Mouse (Mus musculus): Measurements from ENCODE around the gene Olfr2. TPM values are rescaled to one million over a fixed set of nuclear protein-coding genes. Genes with fewer than 3 reads are reported as not detected.
"Not testable (repeated sequence)": the region's sequence is repeated elsewhere in the genome, so short reads cannot be mapped to it uniquely, and the experiment has no call there.

The Olfr2 gene
- total RNA-seq (2021): not detected
- long read RNA-seq, experiment 1: 0 reads
- long read RNA-seq, experiment 2: 0 reads

DNA sequence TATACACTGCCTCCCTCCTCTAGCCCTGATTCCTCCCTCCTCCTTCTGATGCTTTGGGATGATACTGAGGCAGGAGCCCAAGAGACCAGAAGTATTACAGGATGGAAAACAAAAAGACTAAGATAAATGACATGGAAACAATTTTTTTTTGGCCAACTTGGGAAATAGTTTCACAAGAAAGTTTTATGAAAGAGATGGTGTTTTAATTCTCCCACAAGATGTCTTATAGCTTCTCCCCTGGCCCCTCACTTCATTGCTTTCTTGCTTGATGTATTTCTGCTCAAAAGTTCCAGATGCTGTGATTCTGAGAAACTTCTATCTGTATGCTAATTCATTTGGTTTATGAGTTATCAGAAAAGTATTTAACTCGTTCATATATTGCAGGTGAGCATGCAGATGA is at the start of gene Olfr2:
Gene Olfr2 (minus strand): TSS at position 101 of the 400 bp plus-strand sequence.
- no peak for DNase-seq (ENCODE audit: low spot score in 2 of 2)

DNA sequence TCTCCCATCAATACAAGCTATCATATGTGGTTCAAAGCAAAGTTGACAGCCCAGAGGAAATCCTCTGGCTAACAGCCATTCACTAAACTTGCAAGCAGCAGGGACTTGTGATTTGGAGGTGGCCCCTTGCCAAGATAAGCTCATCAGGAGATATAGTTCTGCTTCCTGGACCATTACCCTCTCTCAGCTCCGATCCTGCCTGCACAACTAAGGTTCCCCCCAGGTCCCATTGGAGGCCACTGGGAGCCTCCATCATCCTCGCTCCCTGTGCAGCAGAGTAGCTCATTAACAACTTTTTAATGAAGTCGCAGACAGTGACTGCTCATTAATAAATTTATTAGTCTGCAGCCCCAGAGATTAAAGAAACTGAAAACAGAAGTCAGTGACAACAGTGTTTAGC is 41.7 kb upstream of the Olfr2 start:
- no peak for DNase-seq (ENCODE audit: low spot score in 2 of 2)

DNA sequence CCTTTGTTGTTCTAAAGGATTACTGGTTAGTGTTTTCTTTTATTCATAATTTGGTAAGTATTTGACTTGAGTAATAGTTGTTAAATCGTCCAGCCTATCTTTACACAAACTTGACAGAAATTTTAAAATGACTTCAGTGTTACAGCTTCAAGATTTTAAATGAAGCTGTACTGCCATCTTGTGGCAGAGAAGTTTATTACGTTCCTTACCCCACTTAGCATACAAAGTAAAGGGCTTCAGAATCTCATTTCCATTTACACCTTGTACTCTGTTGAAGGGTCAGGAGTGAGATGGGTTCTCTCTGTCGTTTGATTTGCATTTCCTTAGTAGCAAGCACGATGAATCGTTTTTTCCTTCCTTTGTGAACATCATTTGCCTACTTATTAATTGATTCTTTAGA is 40.0 kb upstream of the Olfr2 start:
- peak in 1 of 2 experiments; percentile 12 for DNase-seq (ENCODE audit: low spot score in 2 of 2)

DNA sequence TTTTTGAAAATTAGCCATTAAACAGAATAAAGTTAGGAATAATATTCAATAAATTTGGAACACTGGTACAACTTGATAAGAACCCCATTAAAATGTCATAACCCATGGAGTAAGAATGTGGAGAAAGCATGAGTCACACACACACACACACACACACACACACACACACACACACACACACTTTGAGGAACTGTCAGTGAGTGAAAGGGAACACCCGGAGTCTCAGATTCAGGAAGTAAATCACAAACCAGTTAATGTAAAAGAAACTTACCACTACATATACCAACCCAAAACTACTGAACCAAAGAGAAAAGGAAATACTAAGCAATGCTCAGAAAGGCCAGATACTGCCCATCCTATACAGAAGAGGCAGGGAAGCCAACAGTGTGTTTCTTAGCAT is 38.5 kb upstream of the Olfr2 start:
- DNase-seq (ENCODE audit: low spot score in 2 of 2): no peak

DNA sequence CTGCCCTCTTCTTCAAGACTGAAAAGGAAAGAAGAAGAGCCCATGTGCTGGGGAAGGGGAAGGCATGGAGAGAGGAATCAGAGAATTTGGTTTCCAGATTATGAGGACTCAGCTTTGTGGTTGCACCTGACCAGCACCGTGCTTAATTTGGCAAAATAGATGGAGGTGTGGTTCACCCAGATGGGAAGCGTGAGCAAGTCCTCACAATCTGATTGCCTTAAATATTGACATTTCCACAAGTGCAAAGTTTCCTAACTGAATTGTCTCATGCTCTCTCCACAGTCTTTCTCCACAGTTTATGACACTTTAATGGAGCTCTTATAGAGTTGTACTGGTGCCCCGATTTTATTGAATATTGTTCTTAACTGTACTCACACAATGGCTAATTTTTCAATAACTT is 37.3 kb upstream of the Olfr2 start:
- DNase-seq (ENCODE audit: low spot score in 2 of 2): no peak

DNA sequence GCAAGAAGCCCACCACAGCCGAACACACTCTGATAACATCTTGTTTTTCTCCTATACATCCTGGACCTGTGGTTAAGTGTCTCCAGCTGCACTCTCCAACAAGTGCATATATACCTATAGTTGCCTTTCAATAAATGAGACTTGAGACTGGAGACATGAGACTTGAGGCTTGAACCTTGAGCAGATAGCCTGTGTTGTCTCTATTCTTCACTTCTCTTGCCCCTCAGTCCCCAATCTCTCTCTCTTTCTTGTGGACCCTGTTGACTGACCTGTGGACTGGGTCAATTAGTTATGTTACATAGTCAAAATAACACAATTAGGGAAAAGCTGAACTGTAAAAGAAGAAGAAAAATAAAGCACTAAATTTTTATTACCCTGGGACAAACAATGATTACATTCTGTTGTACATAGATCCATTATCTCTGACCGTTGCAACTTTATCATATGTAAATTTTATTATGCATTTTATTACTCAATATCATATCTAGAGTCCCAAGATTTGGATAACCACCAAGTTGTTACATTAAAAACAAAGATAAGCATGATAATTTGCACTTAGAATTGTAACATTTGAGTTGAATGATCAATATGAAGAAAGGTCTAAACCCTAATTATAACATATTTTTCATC is 34.2 kb upstream of the Olfr2 start:
- no peak for DNase-seq (ENCODE audit: low spot score in 2 of 2)

DNA sequence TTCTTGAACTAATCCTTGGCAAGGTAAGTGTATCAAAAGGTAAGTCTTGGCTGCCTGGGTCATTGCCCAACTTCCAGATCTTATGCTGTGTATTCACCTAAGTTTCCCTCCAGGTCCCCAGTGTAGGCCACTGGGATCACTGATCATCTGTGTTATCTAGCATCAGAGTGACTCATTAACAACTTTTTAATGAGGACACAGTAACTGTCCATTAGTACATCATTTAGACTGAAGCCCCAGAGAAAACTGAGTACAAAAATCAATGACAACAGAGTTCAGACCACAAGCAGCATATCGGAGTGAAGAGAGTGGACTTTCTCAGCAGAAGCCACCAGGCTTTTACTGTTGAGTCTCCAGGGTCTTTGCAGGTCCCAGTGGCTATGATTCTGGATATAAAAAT is 25.0 kb upstream of the Olfr2 start, which contains the start of gene Olfr713:
Gene Olfr713 (plus strand): TSS at position 301 of the 400 bp plus-strand sequence.
- no peak for DNase-seq (ENCODE audit: low spot score in 2 of 2)

DNA sequence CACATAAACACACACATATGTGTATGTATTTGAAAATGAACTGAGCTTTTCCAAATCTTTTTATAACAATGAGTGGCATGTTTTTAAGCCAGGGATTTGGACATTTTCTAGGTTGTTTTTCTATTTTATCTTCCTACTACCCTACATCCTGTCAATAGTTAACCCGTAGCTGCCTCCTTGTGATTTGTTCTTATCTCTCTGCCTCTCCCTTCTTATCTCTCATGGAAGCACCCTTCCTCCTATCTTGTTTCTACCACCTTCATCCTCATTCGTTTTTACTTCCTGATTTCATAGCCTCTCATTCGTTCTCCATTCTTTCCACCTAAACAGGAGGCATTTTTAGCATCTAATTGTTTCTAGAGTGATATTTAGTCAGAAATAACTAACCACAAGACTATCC is 1.7 kb downstream of the Olfr2 start:
- DNase-seq (ENCODE audit: low spot score in 2 of 2): no peak

DNA sequence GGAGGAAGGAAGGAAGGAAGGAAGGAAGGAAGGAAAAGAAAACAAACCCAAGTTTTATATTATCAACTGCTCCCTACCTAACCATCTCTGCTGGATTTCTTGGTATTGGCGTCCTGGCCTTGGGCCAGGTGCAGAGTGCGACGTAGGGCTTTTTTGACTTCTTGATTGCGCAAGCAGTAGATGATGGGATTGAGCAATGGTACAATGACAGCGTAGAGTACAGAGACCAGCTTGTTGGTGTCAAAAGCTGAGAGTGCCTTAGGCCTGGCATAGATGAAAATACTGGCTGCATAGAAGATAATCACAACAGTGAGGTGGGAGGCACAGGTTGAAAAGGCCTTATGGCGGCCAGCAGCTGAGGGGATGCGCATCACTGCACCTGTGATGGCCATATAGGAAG is 5.1 kb downstream of the Olfr2 start:
- no peak for DNase-seq (ENCODE audit: low spot score in 2 of 2)

DNA sequence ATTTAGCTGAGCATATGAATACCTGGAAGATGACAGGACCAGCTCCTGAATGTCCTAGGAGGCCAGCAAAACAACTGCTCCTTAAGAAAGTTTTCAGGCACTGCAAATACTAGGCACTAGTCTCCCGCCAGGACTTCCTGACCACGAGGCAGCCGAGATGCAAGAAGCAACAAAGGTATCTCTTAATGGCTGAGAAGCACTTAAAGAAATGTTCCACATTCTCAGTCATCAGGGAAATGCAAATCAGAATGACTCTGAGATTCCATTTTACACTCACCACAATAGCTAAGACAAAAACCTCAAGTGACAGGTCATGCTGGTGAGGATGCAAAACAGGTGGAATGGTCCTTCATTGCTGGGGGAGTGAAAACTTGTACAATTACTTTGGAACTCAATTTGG is 20.6 kb downstream of the Olfr2 start:
- no peak for DNase-seq (ENCODE audit: low spot score in 2 of 2)

DNA sequence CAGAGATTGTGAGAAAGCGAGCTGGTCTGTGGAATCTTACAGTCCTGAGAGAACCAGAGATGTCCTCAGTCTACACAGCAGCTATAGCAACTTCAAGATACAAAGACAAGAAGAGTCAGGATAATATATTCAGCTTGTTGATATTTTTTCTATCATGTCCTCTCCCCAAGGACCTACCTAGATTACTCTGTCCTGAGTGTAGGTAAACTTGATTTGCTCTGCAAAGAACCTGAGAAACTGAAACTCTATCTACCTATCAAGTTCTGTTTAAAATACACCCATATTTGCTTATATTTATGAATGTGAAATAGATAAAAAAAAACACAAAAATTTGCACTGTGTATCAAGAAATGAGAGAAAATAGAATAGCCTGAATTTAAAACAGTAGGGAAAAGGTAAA is 30.5 kb downstream of the Olfr2 start, which contains the start of gene Olfr711:
Gene Olfr711 (minus strand): TSS at position 101 of the 400 bp plus-strand sequence.
- DNase-seq (ENCODE audit: low spot score in 2 of 2): no peak

DNA sequence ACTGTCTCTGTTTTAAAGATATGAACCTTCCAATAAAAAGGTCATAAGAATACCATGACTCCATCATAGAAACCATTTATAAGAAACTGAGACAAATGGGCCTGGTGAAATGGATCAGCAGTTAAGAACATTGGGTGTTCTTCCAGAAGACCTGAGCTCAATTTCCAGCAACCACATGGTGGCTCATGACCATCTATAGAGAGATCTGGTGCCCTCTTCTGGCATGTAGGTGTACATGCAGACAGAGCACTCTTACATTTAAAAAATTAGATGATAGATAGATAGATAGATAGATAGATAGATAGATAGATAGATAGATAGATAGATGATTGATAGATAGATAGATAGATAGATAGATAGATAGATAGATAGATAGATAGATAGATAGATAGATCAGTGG is 38.4 kb downstream of the Olfr2 start:
- not testable (repeated sequence) for DNase-seq (ENCODE audit: low spot score in 2 of 2)

DNA sequence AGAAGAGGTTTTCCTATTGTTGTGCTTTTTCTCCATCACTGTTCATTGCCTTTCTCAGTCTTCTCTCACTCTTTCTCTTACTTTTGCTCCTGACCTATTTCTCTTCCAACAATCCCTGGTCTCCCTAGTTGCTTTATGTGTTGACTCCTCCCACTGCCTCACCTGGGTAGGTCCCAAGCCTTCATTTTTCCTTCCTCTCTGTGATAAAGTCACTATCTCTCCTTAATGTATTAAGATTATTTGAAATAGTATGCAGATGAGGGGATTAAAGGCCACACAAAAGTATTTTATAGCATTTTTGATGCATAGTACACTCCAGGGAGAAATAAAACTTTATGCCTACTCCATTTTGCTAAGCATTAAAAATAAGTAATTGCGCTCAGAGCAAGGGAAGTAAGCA is 42.0 kb downstream of the Olfr2 start, which contains the start of gene Olfr6:
Gene Olfr6 (minus strand): TSS at position 101 of the 400 bp plus-strand sequence.
- DNase-seq (ENCODE audit: low spot score in 2 of 2): no peak

DNA sequence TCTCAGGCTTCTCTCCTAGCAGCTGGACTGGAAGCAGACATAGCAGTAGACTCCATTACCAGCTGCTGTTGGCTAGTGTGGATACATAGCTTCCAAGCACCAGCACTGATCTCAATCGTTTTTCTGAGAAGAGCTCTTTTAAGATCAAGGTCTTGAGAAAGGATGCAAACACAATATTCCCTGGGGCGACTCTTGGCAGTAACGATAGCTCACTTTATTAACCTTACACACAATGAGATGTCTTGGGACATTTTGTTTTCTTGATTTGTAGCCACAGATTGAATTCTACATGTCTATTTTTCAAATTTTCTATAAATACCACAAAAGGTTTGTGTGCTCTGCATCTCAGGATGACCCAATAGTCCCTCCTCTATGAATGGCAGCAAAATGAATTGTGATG is 57.7 kb downstream of the Olfr2 start, which contains the start of gene Olfr710:
Gene Olfr710 (minus strand): TSS at position 101 of the 400 bp plus-strand sequence.
- no peak for DNase-seq (ENCODE audit: low spot score in 2 of 2)

Other genes with a start within 250 kb of the Olfr2 start
- gene Olfr699, start 212.9 kb downstream of the Olfr2 start, total RNA-seq (2021): not detected
- gene Olfr700, start 197.2 kb downstream of the Olfr2 start, total RNA-seq (2021): not detected
- not detected for gene Olfr701, start 191.9 kb downstream of the Olfr2 start, total RNA-seq (2021)
- gene Olfr702, start 172.2 kb downstream of the Olfr2 start, total RNA-seq (2021): not detected
- gene Olfr703, start 162.7 kb downstream of the Olfr2 start, total RNA-seq (2021): not detected
- not detected for gene Olfr704, start 142.9 kb downstream of the Olfr2 start, total RNA-seq (2021)
- not detected for gene Olfr705, start 129.2 kb downstream of the Olfr2 start, total RNA-seq (2021)
- not detected for gene Olfr706, start 117.9 kb downstream of the Olfr2 start, total RNA-seq (2021)
- gene Olfr707, start 104.8 kb downstream of the Olfr2 start, total RNA-seq (2021): not detected
- gene Olfr1532-ps1, start 98.1 kb downstream of the Olfr2 start, total RNA-seq (2021): not detected
- gene Olfr709-ps1, start 73.9 kb downstream of the Olfr2 start, total RNA-seq (2021): under 1 TPM in 1 of 2 experiments, not detected in 1; 0.07 TPM
- gene Olfr710, start 57.8 kb downstream of the Olfr2 start, total RNA-seq (2021): not detected
- gene Olfr6, start 42.1 kb downstream of the Olfr2 start, total RNA-seq (2021): not detected
- not detected for gene Olfr711, start 30.6 kb downstream of the Olfr2 start, total RNA-seq (2021)
- not detected for gene Olfr713, start 25.1 kb upstream of the Olfr2 start, total RNA-seq (2021)
- gene Olfr714, start 64.9 kb upstream of the Olfr2 start, total RNA-seq (2021): not detected
- not detected for gene Olfr17, start 87.1 kb upstream of the Olfr2 start, total RNA-seq (2021)
- not detected for gene Olfr715b, start 104.3 kb upstream of the Olfr2 start, total RNA-seq (2021)
- gene Olfr715, start 125.0 kb upstream of the Olfr2 start, total RNA-seq (2021): not detected
- not detected for gene Olfr716, start 132.3 kb upstream of the Olfr2 start, total RNA-seq (2021)
- gene Nlrp14, start 160.9 kb upstream of the Olfr2 start, total RNA-seq (2021): not detected
- gene Rbmxl2, start 203.4 kb upstream of the Olfr2 start, total RNA-seq (2021): not detected

All from adrenal gland, adult 18-20 months (tissue).